Mouse (Mus musculus) left cerebral cortex, adult 11 months (tissue): Measurements from ENCODE around the gene Vstm5.
"Not testable (repeated sequence)": the region's sequence is repeated elsewhere in the genome, so short reads cannot be mapped to it uniquely, and the experiment has no call there.

ENCODE experiments used
- DNase-seq: peaks from one replicate; pipeline ENCODE4 v3.0.0; 2022; ENCODE audit warnings: low spot score

Gene Vstm5

DNA sequence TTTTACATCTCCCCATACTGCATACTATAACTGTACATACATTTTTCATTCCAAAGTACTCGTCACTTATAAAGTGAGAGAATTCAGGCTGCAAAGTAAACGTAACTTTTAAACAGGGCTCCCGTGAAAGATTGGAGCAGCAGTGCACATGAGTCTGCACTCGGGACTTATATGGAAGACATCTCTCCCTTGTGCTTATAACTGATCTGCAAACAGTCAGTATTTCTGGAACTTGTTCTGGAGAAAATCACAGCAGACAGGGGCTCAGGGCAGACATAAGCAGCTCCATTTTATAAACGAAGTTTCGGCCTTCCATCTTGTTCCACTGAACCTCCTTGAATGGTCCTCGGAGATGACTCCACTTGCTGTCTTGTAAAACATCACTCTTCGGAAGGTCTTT is 23.1 kb downstream of the Vstm5 start:
- DNase-seq: no peak

DNA sequence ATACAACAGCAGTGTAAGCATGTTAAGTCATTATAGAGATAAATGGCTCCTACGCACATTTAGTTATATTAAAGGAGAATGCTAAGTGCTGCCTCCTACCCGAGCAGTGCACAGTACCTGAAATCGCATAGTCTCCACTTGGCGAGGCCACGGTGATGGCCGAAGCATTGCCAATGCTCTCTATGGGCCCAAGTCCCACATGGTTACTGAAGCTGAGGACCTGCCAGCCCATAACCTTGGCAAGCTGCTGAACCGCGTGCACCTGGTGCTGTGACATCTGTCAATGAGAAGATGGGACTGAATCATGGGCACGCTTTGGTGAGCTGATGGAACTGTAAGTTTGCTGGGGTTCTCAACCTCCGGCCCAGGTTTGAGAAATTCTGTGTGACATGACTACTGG is 24.6 kb downstream of the Vstm5 start:
- no peak for DNase-seq

DNA sequence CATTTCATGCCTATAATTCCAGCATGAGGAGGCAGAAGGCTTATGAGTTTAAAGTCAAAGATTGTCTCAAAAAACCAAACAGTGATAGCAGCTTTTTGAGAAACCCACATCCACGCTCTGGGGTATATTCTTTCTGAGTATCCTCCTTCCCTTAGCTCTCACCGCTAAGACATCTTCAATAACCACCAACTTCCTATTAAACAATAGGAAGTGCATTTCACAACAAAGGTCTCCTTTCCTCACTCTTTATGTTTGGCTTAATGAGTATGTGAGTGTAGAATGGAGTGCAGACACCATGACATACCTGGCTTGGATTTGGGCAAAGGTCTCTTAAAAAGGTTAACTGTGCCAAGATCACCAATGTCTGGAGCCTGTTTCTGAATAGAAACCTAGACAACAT is 35.1 kb downstream of the Vstm5 start:
- DNase-seq: no peak

DNA sequence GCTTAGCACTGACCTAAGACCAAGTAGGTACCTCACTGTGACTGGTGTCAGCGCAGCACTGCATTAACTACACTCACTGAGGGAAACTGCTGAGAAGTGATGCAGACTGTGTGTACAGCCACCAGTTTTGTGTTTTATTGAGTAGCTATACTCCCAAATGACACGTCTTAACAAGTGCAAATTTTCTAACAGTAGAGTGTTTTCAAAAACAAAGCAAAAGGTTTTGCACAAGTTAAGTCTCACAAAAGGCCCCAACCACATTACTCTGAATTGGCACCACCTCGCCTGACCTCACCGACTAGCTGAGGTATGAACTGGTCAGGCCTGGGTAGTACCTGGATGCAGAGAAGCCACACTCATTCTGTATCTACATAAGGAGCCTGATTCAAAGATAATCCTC is 38.0 kb downstream of the Vstm5 start:
- no peak for DNase-seq

DNA sequence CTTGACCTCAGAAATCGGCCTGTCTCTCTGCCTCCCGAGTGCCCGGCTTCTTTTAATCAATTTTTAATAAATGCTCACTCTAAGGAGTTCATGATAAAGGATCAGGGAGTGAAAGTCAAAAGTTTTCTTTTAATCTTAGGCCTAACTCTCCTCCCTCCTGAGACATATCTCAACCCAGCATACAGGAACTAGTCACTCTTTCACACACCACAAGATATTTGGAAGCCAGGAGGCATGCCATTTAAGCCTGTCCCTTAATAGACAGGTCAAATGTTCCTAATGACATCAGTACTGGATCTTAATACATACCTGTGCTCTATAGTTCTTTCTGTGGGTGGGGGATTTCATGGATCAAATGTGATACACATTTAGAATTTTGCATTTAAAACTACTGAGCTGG is 39.5 kb downstream of the Vstm5 start:
- DNase-seq: no peak

DNA sequence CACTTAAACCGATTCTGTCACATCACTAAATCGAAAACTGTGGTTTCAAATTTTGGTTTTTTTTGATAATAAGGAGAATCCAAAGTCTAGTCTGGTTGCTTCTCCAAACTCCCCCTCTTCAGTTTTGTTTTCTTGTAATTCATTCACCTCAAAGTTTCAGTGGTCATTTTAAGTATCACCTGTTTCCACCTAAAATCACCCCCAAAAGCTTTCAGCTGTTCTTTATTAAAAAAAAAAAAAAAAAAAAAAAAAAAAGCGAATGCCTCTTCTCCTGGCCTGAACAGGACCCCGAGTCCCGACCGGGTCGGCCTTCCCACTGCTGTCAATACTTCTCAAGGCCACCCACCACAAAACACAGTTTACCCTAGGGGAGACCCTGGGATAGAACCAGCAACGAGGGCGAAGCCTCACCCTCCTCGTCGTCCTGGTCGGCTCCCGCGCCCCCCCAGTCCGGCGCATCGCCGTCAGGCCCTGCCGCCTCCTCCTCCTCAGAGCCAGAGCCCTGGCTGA is 40.3 kb downstream of the Vstm5 start:
- DNase-seq: no peak

DNA sequence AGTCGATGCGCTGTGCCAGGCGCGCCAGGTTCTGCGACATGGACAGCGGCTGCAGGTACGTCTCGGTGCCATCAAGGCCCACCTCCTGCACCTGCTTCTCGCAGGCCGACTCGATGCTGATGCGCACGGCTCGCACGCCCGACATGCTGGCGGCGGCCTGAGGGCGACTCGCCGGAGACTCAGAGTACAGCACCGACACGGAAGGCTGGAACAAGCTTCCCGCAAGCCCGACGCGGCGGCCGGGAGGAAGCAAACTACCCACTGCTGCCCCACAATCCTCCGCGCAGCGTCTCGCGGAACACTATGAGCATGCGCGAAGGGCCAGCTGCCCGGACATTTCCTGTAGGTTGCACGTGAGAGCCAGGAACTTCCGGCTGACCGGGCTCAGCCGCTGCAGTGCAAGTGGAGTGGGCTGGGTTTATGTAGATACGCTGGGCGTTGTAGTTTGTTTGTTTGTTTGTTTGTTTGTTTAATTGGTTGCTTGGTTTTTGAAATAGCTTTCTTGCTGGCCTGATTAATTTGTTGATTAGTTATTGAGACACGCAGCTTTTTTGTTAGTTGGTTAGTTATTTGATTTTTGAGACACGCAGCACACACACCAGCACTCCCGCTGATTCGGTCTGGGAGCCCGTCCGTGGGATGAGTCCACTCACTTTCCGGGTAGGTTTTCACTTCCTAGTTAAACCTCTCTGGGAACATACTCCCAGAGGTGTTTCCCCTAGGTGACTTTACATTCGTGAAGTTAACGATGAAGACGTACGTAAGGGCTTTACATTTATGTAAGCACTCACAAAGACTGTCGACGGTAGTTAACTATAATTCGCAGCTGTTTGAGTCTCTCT is 41.0 kb downstream of the Vstm5 start, which contains the start of gene Med17:
TSS of gene Med17 (minus strand) at position 283 of the 842 bp plus-strand sequence.
- DNase-seq: peak; percentile 88

DNA sequence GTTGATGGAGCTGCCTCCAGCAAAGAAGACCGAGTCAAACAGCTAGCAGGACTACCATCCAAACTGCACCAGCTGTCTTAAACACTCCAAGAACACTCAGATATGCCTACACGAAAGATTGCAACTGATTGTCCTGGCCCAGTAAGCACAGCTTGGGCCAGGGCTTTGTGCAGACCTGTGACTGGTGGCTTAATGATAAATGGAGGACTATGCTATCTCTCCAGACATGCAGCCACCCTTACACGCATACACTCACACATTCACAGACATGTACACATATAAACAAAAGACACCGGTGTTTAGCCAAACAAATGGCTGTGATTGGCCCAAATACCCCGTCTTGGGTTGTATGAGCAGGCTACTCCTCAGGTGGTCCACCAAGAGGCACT is 41.6 kb downstream of the Vstm5 start:
- DNase-seq: no peak

DNA sequence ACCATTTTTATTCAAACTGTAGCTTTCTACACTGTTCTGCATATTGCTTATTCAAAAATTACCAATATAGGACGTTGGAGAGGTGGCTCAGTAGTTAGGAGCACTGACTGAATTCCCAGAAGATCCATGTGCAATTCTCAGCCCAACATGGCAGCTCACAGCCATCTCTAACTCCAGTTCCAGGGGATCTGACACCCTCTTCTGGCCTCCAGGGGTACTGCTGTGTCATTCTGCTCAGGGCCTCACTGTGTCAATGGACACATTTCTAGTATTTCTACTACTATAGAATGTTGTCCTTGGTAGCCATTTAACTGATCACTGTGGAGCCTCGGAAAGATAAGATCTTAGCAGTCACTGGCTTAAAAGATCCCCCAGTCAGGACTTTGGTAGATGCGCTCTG is 46.6 kb downstream of the Vstm5 start:
- no peak for DNase-seq

DNA sequence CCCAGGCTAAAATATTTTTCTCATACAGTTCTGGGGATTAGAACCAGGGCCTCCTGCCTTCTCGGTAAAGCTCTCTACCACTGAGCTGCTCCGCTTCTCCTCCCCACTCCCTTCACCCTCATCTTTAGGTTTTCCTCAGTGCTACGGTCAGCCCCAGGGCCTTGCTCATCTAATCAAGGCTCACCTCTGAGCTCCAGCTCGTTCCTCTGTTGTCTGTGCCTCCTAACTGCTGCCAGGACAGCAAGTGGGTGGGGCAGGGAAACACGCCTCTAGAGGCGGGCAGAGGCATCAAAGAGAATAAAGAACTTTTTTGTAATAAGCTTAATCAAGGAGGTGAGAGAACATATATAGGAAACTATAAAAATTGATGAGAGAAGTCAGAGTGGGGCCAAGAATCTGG is 49.0 kb downstream of the Vstm5 start:
- DNase-seq: no peak

DNA sequence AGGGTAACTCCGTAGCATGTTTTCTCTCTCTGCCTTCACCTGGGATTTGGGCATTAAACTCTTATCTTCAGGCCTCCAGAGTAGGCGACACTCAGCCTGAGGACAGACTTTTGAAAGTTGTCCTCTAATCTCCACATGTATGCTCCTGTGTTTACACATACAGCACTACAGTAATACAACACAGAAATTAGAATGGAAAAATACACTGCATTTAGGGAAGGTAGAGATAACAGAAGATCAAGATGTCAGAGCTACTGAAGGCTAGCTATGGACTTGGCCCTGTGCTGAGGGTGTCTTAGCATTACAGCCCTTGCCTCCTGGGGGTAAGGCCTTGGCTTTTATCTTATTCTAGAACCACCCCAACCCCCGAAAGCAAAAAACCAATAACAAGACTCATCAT is 49.6 kb downstream of the Vstm5 start:
- no peak for DNase-seq

DNA sequence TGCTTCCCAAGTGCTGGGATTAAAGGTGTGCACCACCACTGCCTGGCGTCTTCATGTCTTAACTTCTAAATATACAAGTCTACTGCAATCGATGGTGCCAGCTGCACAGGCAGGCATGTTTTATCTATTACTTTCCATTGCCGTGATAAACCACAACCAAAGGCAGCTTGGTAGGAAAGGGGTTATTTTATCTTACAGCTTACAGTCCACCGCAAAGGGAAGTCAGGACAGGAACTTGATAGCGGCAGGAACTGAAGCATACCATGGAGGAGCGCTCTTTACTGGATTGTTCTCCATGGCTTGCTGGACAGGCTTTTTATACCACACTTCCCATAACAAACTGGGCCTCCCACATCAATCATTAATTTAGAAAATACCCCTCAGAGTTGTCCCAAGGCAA is 50.4 kb downstream of the Vstm5 start:
- no peak for DNase-seq

DNA sequence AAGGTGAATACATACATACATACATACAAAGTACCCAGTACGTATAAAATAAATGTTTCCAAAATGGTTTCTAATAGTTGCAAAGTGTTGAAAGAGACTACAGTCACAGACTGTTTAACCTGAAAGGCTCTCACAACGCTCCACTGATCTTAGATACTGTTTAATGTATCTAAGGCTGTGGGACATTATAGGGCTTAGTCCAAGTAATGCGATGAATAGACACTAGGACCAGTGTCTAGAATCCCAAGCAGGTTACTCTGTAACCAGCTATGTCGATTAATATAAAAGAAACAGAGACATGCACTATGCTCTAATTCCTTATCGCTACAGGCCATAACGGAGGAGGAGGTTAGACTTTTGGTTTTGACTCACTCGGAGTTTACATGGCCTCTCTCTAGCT is 58.3 kb downstream of the Vstm5 start:
- DNase-seq: no peak

DNA sequence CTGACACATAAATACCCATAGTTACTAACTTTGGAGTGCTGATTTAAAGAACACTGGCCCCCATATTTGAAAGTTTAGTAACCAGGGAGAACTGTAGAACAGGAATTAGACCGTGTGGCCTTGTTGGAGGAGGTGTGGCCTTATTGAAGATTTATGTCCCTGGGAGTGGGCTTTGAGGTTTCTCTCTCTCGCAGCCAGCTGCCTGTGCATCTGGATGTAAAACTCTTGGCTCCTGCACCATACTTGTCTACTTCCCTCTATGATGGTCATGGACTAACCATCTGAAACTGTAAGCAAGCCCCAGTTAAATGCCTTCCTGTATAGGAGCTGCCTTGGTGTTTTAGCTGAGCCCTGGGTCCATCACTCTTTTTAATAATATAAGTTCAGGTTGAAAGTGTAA is 59.6 kb downstream of the Vstm5 start:
- DNase-seq: no peak

DNA sequence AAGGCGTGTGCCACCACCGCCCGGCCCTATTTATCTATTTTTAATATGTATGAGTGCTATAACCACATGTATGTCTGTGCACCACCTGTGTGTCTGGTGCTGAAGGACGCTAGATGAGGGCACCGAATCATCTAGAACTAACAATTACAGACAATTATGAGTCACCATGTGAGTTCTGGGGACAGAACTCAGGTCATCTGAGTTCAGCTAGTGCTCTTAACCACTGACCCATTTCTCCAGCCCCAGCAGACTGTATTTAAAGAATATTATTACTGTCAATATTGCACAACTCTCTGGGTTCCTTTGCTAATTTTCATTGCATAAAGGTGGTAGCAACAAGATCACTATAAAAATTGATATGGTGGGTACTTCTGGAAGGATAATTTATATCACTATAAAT is 61.2 kb downstream of the Vstm5 start:
- no peak for DNase-seq

DNA sequence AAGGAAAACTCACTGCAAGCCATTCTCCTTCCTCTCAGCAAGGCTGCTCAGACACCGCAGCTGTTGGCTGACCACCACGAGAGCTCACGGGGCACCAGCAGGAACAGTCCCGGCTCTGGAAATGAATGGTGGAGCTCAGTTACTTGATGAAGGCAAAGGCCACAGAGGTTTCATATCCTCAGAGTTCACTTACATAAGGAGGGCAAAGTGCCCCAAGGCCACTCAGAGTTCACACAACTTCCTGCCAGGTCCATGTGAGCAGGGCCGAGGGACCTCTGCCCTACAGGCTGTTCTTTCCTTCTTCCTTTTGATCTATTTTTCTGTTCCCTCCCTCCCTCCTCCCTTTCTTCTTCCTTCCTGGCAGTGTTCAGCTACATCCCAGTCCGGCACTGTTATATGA is 62.6 kb downstream of the Vstm5 start:
- DNase-seq: no peak

DNA sequence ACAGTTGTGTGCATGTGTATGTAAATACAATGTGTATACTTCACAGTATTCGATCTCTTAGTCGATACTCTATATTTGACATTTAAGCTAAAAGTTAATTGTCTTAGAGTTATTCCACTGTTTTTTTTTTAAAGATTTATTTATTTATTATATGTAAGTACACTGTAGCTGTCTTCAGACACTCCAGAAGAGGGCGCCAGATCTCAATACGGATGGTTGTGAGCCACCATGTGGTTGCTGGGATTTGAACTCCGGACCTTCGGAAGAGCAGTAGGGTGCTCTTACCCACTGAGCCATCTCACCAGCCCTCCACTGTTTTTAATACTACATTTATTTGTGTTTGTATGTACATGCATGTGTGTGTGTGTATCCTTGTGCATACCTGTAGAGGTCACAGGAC is 63.2 kb downstream of the Vstm5 start:
- DNase-seq: not testable (repeated sequence)

DNA sequence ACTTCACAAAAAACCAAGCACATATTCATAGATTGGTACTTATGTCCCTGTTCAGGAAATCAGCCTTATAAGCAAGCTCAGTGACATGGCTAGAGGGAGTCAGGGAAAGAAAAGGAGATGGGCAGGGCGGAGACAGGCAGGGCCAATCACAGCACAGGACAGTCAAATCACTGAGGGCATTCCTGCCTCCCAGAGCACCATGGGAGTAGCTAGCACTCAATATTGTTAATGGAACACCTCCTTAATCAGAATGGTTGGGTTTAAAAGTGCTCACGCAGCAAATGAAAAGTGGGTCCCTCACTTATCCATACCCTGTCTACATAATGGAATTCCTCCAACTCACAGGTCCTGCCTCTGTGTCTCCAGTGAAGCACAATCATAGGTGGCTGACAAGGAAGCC is 64.0 kb downstream of the Vstm5 start:
- DNase-seq: no peak

DNA sequence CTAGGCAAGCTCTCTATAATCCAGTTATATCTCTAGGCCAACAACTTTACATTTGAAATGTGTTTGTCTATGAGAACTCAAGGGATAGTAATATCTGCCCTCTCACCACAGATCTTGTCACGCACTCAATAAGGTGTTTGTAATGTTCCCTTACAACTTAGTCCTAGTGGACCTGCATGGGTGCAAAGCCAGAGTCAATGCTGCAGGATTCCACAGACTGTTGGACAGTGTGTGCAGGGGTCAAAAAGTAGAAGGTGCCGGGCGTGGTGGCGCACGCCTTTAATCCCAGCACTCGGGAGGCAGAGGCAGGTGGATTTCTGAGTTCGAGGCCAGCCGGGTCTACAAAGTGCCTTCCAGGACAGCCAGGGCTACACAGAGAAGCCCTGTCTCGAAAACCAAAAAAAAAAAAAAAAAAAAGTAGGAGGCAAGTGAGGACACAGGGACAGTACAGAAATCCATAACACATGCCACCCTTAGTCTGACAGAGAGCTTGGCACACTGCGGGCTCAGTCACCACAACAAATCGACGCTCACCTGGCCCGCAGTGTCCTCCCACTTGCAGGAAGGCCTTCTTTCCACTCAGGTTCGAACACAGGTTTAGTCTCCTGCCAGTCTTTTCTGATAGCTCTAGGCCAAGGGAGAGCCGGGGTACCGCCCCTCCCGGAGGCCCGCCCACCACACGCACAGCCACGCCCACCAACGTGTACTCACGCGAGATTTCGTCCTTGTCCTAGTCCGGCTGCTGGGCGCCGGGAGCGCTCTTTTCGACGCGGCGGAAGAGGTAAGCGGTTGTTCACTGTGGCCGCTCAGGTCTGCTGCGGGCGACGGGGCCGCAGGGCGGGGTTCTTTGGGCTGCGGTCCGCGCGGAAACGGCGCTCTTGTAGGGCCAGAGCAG is 66.9 kb downstream of the Vstm5 start, which contains the start of gene Taf1d:
TSS of gene Taf1d (plus strand) at position 712 of the 895 bp plus-strand sequence.
- DNase-seq: peak; percentile 93

DNA sequence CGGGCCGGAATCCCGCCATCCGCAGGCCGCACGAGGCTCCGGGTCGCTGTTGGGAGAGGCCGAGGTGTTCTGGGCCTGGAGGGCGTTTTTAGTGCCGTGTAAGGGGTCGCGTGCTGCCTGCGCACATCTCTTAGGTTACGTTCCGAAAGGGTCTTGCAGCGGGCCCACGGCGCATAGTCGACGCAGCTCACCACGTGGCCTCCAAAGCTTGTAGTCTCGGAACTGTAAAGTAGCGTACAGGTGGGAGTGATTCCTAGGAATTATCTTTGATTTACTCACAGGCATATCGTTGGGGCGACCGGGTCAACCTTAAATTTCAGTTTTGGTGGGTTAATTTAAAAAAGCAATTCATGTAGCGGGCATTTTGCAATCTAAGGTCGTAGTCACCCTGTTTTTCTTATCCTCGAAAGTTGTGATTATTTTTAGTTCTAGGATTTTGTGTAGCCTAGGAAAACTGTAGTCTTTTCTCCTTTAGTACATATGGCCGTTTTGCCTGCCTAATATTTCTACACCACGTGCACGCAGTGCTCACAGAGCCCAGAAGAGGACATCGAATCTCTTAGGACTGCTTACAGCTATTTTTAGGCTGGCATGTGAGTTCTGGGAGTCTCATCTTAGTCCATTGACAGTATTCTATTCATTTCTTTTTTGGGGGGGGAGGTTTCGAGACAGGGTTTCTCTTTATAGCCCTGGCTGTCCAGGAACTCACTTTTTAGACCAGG is 67.7 kb downstream of the Vstm5 start, which contains the start of gene 4931406C07Rik:
TSS of gene 4931406C07Rik (minus strand) at position 51 of the 722 bp plus-strand sequence.
- DNase-seq: no peak

DNA sequence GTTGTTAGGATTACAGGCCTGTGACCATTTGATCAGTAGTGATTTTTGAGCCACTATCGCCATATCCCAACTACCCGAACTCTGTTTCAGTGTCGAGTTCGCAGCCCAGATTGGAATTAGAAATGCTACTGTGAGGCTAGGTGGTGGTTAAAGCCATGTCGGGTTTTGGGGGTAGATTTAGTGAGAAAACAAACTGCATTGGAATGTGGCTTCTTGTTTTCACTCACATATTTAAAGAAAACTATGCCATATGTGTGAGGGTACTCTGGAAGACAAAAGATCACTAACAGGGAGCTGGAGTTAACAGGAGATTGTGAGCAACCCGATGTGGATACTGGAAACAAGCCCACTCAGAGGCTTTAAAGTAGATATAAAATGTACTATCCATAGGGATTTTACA is 68.4 kb downstream of the Vstm5 start:
- DNase-seq: no peak

DNA sequence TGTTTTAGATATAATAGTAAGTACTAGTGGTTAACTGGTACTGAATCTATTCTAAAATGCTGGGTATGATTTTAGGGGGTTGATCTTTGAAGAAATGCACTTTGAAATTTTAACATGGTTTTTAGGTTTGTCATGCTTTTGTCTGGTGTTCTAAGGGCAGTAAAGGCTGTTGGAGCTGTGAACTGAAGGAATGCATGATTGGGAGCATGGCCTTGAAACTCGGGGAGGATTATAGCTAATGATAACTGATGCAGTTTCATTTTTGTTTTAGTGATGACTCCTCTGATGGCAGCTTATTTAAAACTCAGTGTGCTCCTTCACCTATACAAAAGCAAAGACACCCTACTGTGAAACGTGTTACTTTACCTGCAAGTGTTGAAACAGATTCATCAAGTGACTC is 69.4 kb downstream of the Vstm5 start:
- no peak for DNase-seq
